19 mouse cellular contexts compared by ENCODE assay signal in the genomic region with DNA sequence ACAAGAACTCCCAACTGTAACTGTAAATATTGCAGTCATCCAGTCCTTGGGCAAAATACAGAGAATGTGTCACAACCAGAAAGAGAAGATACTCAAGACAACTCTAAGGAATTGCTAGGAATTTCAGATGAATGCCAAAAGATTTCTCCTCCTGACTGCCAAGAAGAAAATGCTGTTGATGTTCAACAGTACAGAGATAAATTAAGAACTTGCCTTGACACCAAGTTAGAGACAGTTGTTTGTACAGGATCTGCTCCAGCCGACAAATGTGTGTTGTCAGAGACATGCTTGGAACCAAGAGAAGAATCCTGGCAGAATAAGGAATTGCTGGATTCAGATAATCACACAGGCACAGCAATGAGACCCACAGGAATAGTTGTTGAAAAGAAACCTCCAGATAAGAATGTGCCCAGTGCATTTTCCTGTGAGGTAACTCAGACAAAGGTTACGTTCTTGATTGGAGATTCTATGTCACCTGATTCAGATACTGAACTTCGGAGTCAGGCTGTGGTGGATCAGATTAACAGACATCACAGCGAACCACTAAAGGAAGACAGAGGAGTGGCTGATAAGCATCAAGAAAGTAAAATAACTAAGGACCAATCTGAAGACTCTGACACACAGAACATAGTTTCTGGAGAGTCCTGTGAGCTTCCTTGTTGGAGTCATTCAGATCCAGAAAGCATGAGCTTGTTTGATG. TPM values are rescaled to one million over a fixed set of nuclear protein-coding genes. Genes with fewer than 3 reads are reported as not detected.
A peak's percentile ranks its signal among the peaks of the same experiment; 100 is the strongest.
DNase-seq lines count a peak whose midpoint lies in the region; ATAC-seq and TF ChIP-seq lines count a peak whose summit lies in the region.
"Had no signal": no experiment of that assay in that cellular context is flagged by ENCODE, and none has a peak within 500 bp of the region (broad histone marks: within the 10 kb centered on the region; RNA-seq: fewer than 3 reads in every experiment).

No protein-coding gene starts in this region.

- no peak overlapping the region for H3K9ac ChIP-seq in kidney, embryonic 16.5 days (replicated peaks; ENCODE audit: low read length)
- H3K9ac ChIP-seq in heart, postnatal 0 days (replicated peaks; ENCODE audit: low read depth, low read length), result no peak overlapping the region
- H3K9ac ChIP-seq: embryonic facial prominence, embryonic 15.5 days; forebrain, embryonic 13.5 days; hindbrain, embryonic 12.5 days; liver, embryonic 15.5 days had no signal

- ATAC-seq in frontal cortex, adult (ENCODE audit: low TSS enrichment), result peak; percentile 89
- no peak for ATAC-seq in kidney, embryonic 16.5 days (ENCODE audit: low FRiP score, low TSS enrichment)
- no peak for ATAC-seq in heart, postnatal 0 days (ENCODE audit: insufficient read depth, low read depth)
- ATAC-seq: forebrain, embryonic 13.5 days; intestine, postnatal 0 days had no signal

- H3K27ac ChIP-seq in kidney, embryonic 16.5 days (ENCODE audit: low read length), result peak overlapping the region; percentile 39; the same call in 1 of the 2 replicates
- no peak overlapping the region for H3K27ac ChIP-seq in heart, postnatal 0 days (ENCODE audit: low read depth)
- H3K27ac ChIP-seq: embryonic facial prominence, embryonic 15.5 days; forebrain, embryonic 13.5 days; hindbrain, embryonic 12.5 days; limb, embryonic 10.5 days; liver, embryonic 15.5 days had no signal

- 79% methylated on average over 4 of the region's 4 CpGs for WGBS in kidney, embryonic 16.5 days
- 42% methylated on average over 4 of the region's 4 CpGs for WGBS in heart, postnatal 0 days

- H3K9me3 ChIP-seq in kidney, embryonic 16.5 days (ENCODE audit: low read length), result no peaks in the 10 kb centered on the region
- no peaks in the 10 kb centered on the region for H3K9me3 ChIP-seq in heart, postnatal 0 days (replicated peaks; ENCODE audit: control insufficient read depth, low read length)
- H3K9me3 ChIP-seq: embryonic facial prominence, embryonic 15.5 days; forebrain, embryonic 13.5 days; hindbrain, embryonic 12.5 days; limb, embryonic 10.5 days; liver, embryonic 15.5 days had no signal

- H3K36me3 ChIP-seq in kidney, embryonic 16.5 days (ENCODE audit: insufficient read depth, low read length), result peaks cover 16% of the 10 kb centered on the region
- peaks cover 55% of the 10 kb centered on the region for H3K36me3 ChIP-seq in heart, postnatal 0 days (replicated peaks; ENCODE audit: control insufficient read depth, insufficient read depth, low read length)

- no peaks in the 10 kb centered on the region for H3K27me3 ChIP-seq in kidney, embryonic 16.5 days (ENCODE audit: insufficient read depth, low read length)
- no peaks in the 10 kb centered on the region for H3K27me3 ChIP-seq in heart, postnatal 0 days (ENCODE audit: control insufficient read depth, insufficient read depth, low read length)
- H3K27me3 ChIP-seq: embryonic facial prominence, embryonic 15.5 days; forebrain, embryonic 13.5 days; hindbrain, embryonic 12.5 days; liver, embryonic 15.5 days had no signal

- H3K4me2 ChIP-seq in kidney, embryonic 16.5 days (replicated peaks; ENCODE audit: low read depth, low read length), result no peak overlapping the region
- no peak overlapping the region for H3K4me2 ChIP-seq in heart, postnatal 0 days (ENCODE audit: low read depth, low read length)
- H3K4me2 ChIP-seq: embryonic facial prominence, embryonic 15.5 days; forebrain, embryonic 13.5 days; hindbrain, embryonic 12.5 days; liver, embryonic 15.5 days; midbrain, embryonic 11.5 days had no signal

- DNase-seq in frontal cortex, postnatal 25 days (ENCODE audit: low spot score in 2 of 2), result no peak
- DNase-seq in kidney, adult 8-10 months, result no peak
- DNase-seq in heart, postnatal 0 days (ENCODE audit: low spot score), result peak; percentile 12
- peak; percentile 22 for DNase-seq in lung, postnatal 36 days
- DNase-seq in ovary, adult 18-20 months (ENCODE audit: low spot score), result no peak
- no peak for DNase-seq in left cerebral cortex, postnatal 36 days (ENCODE audit: low spot score in 2 of 2)
- DNase-seq: adrenal gland, postnatal 25 days; cerebellum, adult 11 months; gastrocnemius, postnatal 14 days had no signal

- no peaks in the 10 kb centered on the region for H3K4me1 ChIP-seq in kidney, embryonic 16.5 days (ENCODE audit: insufficient read depth, low read length)
- H3K4me1 ChIP-seq in heart, postnatal 0 days (ENCODE audit: control insufficient read depth, insufficient read depth), result peaks cover 3% of the 10 kb centered on the region; the same call in 1 of the 2 replicates
- H3K4me1 ChIP-seq: embryonic facial prominence, embryonic 15.5 days; forebrain, embryonic 13.5 days; hindbrain, embryonic 12.5 days; limb, embryonic 10.5 days; liver, embryonic 15.5 days had no signal

- TF ChIP-seq EP300 in heart, postnatal 0 days (IDR thresholded peaks at IDR 0.05; ENCODE audit: low read depth), result no peak

- TF ChIP-seq CTCF in heart, postnatal 0 days (IDR thresholded peaks at IDR 0.05; ENCODE audit: low read depth), result no peak

- H3K4me3 ChIP-seq in kidney, embryonic 16.5 days (ENCODE audit: low read length), result no peak overlapping the region
- no peak overlapping the region for H3K4me3 ChIP-seq in heart, postnatal 0 days (ENCODE audit: low read depth, low read length)
- H3K4me3 ChIP-seq: embryonic facial prominence, embryonic 15.5 days; forebrain, embryonic 13.5 days; hindbrain, embryonic 12.5 days; limb, embryonic 10.5 days; liver, embryonic 15.5 days; myocyte had no signal

- intact Hi-C loops in left cerebral cortex, postnatal 36 days (cut with DNase I), result no loop called here

RNA-seq across cellular contexts. Expression of gene Rapgef6, which starts 20.0 kb away (rescaled TPM):
- polyA plus RNA-seq in kidney, embryonic 16.5 days (2015; fragmentation: Nextera tagmentation; extraction: Ambion mirVana), result 29.4 and 36.6 TPM in 2 replicates
- total RNA-seq in heart, postnatal 0 days (2014; rRNA removed; ENCODE audit: low replicate concordance), result 18.1 and 22.3 TPM in 2 replicates
- polyA plus RNA-seq in heart, postnatal 0 days (2015; fragmentation: Nextera tagmentation; extraction: Ambion mirVana), result 17.0 and 17.5 TPM in 2 replicates
- 10 to 100 TPM; 28.7 to 38.7 TPM for total RNA-seq in left cerebral cortex, postnatal 36 days (2021)

Comparison
In these comparisons a context has a peak if more than half of its experiments do, and no peak if none do; other contexts are left out.
1. DNase-seq: peak in heart, postnatal 0 days (single experiment) and lung, postnatal 36 days (single experiment); none in frontal cortex, postnatal 25 days (0 of 2), kidney, adult 8-10 months (0 of 2), ovary, adult 18-20 months (single experiment) and left cerebral cortex, postnatal 36 days (0 of 2).